Mouse (Mus musculus) C2C12 (cell line): Measurements from ENCODE around the gene Cep162.

ENCODE experiments used
- CEBPB ChIP-seq: IDR thresholded peaks from one replicate; pipeline ENCODE4 v1.6.1; 2011; ENCODE audit warnings: low read depth, mild to moderate bottlenecking, control low read depth, moderate library complexity
- CTCF ChIP-seq: IDR thresholded peaks from one replicate; pipeline ENCODE4 v1.5.1; 2011; ENCODE audit not compliant: control insufficient read depth, insufficient read depth, insufficient read length
- FOSL1 ChIP-seq: IDR thresholded peaks from one replicate; pipeline ENCODE4 v1.8.0; 2011; ENCODE audit warnings: mild to moderate bottlenecking, low read length; ENCODE audit not compliant: poor library complexity, insufficient read depth, severe bottlenecking
- MAX ChIP-seq: IDR thresholded peaks from one replicate; pipeline ENCODE4 v1.6.1; 2011; ENCODE audit warnings: mild to moderate bottlenecking, control low read depth
- MYOD1 ChIP-seq: IDR thresholded peaks from one replicate; pipeline ENCODE4 v1.6.1; 2011; ENCODE audit warnings: low read depth; ENCODE audit not compliant: control insufficient read depth, insufficient read length
- MYOG ChIP-seq: IDR thresholded peaks from one replicate; pipeline ENCODE4 v1.6.1; 2011; ENCODE audit not compliant: control insufficient read depth, insufficient read length; ENCODE audit errors: extremely low read depth
- USF1 ChIP-seq: IDR thresholded peaks from one replicate; pipeline ENCODE4 v1.6.1; 2011; ENCODE audit warnings: low read depth, mild to moderate bottlenecking, control low read depth, moderate library complexity

- no peak for TF ChIP-seq MYOD1
- TF ChIP-seq USF1, result no peak
- TF ChIP-seq CTCF, result no peak
- TF ChIP-seq MAX, result no peak
- no peak for TF ChIP-seq FOSL1
- no peak for TF ChIP-seq CEBPB
- no peak for TF ChIP-seq MYOG
Observed at GRCm38 (mm10) chr9:87143076-87143475, 112.3 kb downstream of the Cep162 start.
